Mouse (Mus musculus) hindbrain, embryonic 12.5 days (tissue): ENCODE measurements around the gene Tnfsf12. TPM values are rescaled to one million over a fixed set of nuclear protein-coding genes. Genes with fewer than 3 reads are reported as not detected.
"Not testable (repeated sequence)": the region's sequence is repeated elsewhere in the genome, so short reads cannot be mapped to it uniquely, and the experiment has no call there.

Experiments used
- ATAC-seq: fragments of 200-750 bp; cut with Nextera tagmentation; 2 replicates; pipeline ENCODE4 v1.8.0; 2017; ENCODE audit warnings: moderate TSS enrichment; ENCODE audit not compliant: low FRiP score
- H3K27ac ChIP-seq: fragments of 300-500 bp; sonication (generic); 2 replicates; pipeline ENCODE4 v1.5.1; 2016; ENCODE audit warnings: mild to moderate bottlenecking
- H3K27me3 ChIP-seq: fragments of 300-500 bp; sonication (generic); 2 replicates; pipeline ENCODE4 v1.6.1; 2016; ENCODE audit warnings: mild to moderate bottlenecking
- H3K36me3 ChIP-seq: fragments of 300-500 bp; sonication (generic); 2 replicates; pipeline ENCODE4 v1.6.1; 2016; ENCODE audit warnings: mild to moderate bottlenecking
- H3K4me1 ChIP-seq: fragments of 300-500 bp; sonication (generic); 2 replicates; pipeline ENCODE4 v1.6.1; 2016
- H3K4me2 ChIP-seq: fragments of 300-500 bp; sonication (generic); replicated peaks from 2 replicates; pipeline ENCODE4 v1.6.1; 2016; ENCODE audit warnings: mild to moderate bottlenecking
- H3K4me3 ChIP-seq: fragments of 300-500 bp; sonication (generic); 2 replicates; pipeline ENCODE4 v1.5.1; 2016; ENCODE audit warnings: mild to moderate bottlenecking
- H3K9ac ChIP-seq: fragments of 300-500 bp; sonication (generic); 2 replicates; pipeline ENCODE4 v1.6.1; 2016; ENCODE audit warnings: mild to moderate bottlenecking, moderate library complexity
- H3K9me3 ChIP-seq: fragments of 300-500 bp; sonication (generic); replicated peaks from 2 replicates; pipeline ENCODE4 v1.6.1; 2016; ENCODE audit warnings: mild to moderate bottlenecking
- WGBS: fragments of 180-500 bp; shearing (Covaris S2); methylation state at CpG from one replicate; pipeline ENCODE4 v1.1.7; 2016; 5-methylcytosine and 5-hydroxymethylcytosine counted together
- polyA plus RNA-seq: library from polyadenylated mRNA; unstranded; fragments of >200 nt; fragmentation: Nextera tagmentation; extraction: Ambion mirVana; gene quantifications from 2 replicates; pipeline ENCODE4 v1.2.1, GENCODE M21; 2016

The Tnfsf12 gene
- polyA plus RNA-seq, 1 experiment from 2014 or later: 3.1 TPM

DNA sequence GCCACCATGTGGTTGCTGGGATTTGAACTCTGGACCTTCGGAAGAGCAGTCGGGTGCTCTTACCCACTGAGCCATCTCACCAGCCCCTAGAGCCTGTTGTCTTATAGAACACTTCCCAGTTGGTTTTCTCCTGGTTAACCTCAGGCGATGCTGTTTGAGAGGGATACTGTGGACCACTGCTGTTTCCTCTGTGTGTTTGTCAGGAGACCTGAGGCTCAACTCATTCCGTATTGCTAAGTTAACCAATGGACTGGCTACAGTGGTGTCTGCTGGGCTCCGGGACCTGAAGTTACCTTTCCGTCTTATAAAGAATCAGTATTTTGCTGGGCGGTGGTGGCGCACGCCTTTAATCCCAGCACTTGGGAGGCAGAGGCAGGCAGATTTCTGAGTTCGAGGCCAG lies 7.2 kb upstream of the Tnfsf12 start:
- H3K4me1 ChIP-seq, H3K9me3 ChIP-seq, ATAC-seq, H3K4me2 ChIP-seq, H3K27ac ChIP-seq, H3K36me3 ChIP-seq, H3K27me3 ChIP-seq, H3K9ac ChIP-seq, H3K4me3 ChIP-seq: not testable (repeated sequence)
- WGBS: 91% methylated on average over 10 of the region's 10 CpGs

GRCm38 (mm10) chr11:69699595-69699994 lies 3.9 kb upstream of the Tnfsf12 start:
- no peak overlapping the region for H3K9ac ChIP-seq
- WGBS: 86% methylated on average over 1 of the region's 1 CpGs
- no peak overlapping the region for H3K4me2 ChIP-seq
- no peak overlapping the region for H3K4me3 ChIP-seq
- H3K4me1 ChIP-seq: peaks cover 13% of the 10 kb centered on the region
- H3K9me3 ChIP-seq: no peaks in the 10 kb centered on the region
- ATAC-seq: no peak
- peaks cover 2% of the 10 kb centered on the region; the same call in 1 of the 2 replicates for H3K27me3 ChIP-seq
- H3K27ac ChIP-seq: no peak overlapping the region
- no peaks in the 10 kb centered on the region for H3K36me3 ChIP-seq

DNA sequence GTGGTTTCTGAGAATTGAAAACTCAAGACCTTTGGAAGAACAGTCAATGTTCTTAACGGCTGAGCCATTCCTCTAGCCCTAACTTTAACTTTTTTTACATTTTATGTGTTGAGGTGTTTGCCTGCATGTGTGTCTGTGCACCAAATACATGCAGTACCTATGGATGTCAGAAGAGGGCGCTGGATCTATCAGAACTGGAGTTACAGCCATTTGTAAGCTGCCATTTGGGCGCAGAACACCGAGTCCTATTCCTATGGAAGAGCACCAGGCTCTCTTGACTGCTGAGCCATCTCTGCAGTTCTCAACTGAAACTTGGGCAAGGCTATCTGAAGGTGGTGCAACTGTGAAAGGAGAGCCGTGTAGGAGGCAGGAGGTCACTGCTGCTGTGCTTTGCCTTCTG lies 2.9 kb upstream of the Tnfsf12 start:
- no peak for ATAC-seq
- no peak overlapping the region for H3K27ac ChIP-seq
- no peaks in the 10 kb centered on the region for H3K36me3 ChIP-seq
- no peak overlapping the region for H3K9ac ChIP-seq
- H3K4me2 ChIP-seq: no peak overlapping the region
- H3K9me3 ChIP-seq: no peaks in the 10 kb centered on the region
- no peak overlapping the region for H3K4me3 ChIP-seq
- peaks cover 2% of the 10 kb centered on the region; the same call in 1 of the 2 replicates for H3K27me3 ChIP-seq
- peaks cover 13% of the 10 kb centered on the region for H3K4me1 ChIP-seq
- WGBS: 65% methylated on average over 5 of the region's 5 CpGs

GRCm38 (mm10) chr11:69697396-69697795 lies 1.7 kb upstream of the Tnfsf12 start:
- H3K9ac ChIP-seq: no peak overlapping the region
- H3K4me2 ChIP-seq: no peak overlapping the region
- H3K36me3 ChIP-seq: no peaks in the 10 kb centered on the region
- H3K9me3 ChIP-seq: no peaks in the 10 kb centered on the region
- H3K4me3 ChIP-seq: no peak overlapping the region
- H3K27me3 ChIP-seq: peaks cover 7% of the 10 kb centered on the region; the same call in 1 of the 2 replicates
- ATAC-seq: no peak
- no peak overlapping the region for H3K27ac ChIP-seq
- peaks cover 13% of the 10 kb centered on the region for H3K4me1 ChIP-seq
- WGBS: 88% methylated on average over 3 of the region's 3 CpGs

GRCm38 (mm10) chr11:69695046-69695360 lies 646 bp downstream of the Tnfsf12 start:
- H3K4me1 ChIP-seq: peaks cover 13% of the 10 kb centered on the region
- peak overlapping the region; percentile 49 for H3K4me3 ChIP-seq
- ATAC-seq: no peak
- no peaks in the 10 kb centered on the region for H3K9me3 ChIP-seq
- H3K27me3 ChIP-seq: peaks cover 7% of the 10 kb centered on the region; the same call in 1 of the 2 replicates
- H3K4me2 ChIP-seq: peak overlapping the region; percentile 96
- H3K9ac ChIP-seq: peak overlapping the region; percentile 81; the same call in 1 of the 2 replicates
- WGBS: 23% methylated on average over 6 of the region's 6 CpGs
- H3K27ac ChIP-seq: 0 out of 2 replicates have a peak overlapping the region, but pooled peaks have one; percentile 40
- H3K36me3 ChIP-seq: no peaks in the 10 kb centered on the region

- Histone ChIP-seq H3K9me3 (no peaks in the 10 kb centered on the region), H3K9ac (no peak overlapping the region), H3K4me1 (peaks cover 13% of the 10 kb centered on the region), H3K4me3 (no peak overlapping the region), H3K4me2 (no peak overlapping the region), H3K27ac (no peak overlapping the region), H3K36me3 (no peaks in the 10 kb centered on the region), H3K27me3 (peaks cover 7% of the 10 kb centered on the region; the same call in 1 of the 2 replicates)
- ATAC-seq: no peak
- WGBS: 63% methylated on average over 11 of the region's 11 CpGs
These were observed 2.2 kb downstream of the Tnfsf12 start for GRCm38 (mm10) chr11:69693421-69693965.

GRCm38 (mm10) chr11:69692863-69693262 lies 2.8 kb downstream of the Tnfsf12 start:
- Histone ChIP-seq H3K9me3 (no peaks in the 10 kb centered on the region), H3K4me1 (peaks cover 13% of the 10 kb centered on the region), H3K9ac (no peak overlapping the region), H3K27me3 (peaks cover 7% of the 10 kb centered on the region; the same call in 1 of the 2 replicates), H3K4me2 (no peak overlapping the region), H3K4me3 (no peak overlapping the region), H3K27ac (no peak overlapping the region), H3K36me3 (no peaks in the 10 kb centered on the region)
- no peak for ATAC-seq
- WGBS: 90% methylated on average over 5 of the region's 6 CpGs

GRCm38 (mm10) chr11:69692196-69692811 lies 3.3 kb downstream of the Tnfsf12 start:
- Histone ChIP-seq H3K9ac (no peak overlapping the region), H3K4me3 (no peak overlapping the region), H3K9me3 (no peaks in the 10 kb centered on the region), H3K27ac (no peak overlapping the region), H3K4me2 (no peak overlapping the region), H3K4me1 (peaks cover 13% of the 10 kb centered on the region), H3K36me3 (no peaks in the 10 kb centered on the region), H3K27me3 (peaks cover 7% of the 10 kb centered on the region; the same call in 1 of the 2 replicates)
- ATAC-seq: no peak
- WGBS: 81% methylated on average over 9 of the region's 9 CpGs

- Histone ChIP-seq H3K36me3 (no peaks in the 10 kb centered on the region), H3K9me3 (no peaks in the 10 kb centered on the region), H3K4me3 (no peak overlapping the region), H3K9ac (no peak overlapping the region; the same call in 1 of the 2 replicates), H3K4me2 (no peak overlapping the region), H3K4me1 (peaks cover 7% of the 10 kb centered on the region), H3K27me3 (peaks cover 7% of the 10 kb centered on the region; the same call in 1 of the 2 replicates), H3K27ac (no peak overlapping the region)
- 92% methylated on average over 1 of the region's 1 CpGs for WGBS
- ATAC-seq: no peak
These were observed 5.8 kb downstream of the Tnfsf12 start for GRCm38 (mm10) chr11:69689891-69690290.

- no peak overlapping the region for H3K9ac ChIP-seq
- no peak overlapping the region for H3K27ac ChIP-seq
- ATAC-seq: no peak
- H3K9me3 ChIP-seq: no peaks in the 10 kb centered on the region
- 63% methylated on average over 5 of the region's 5 CpGs for WGBS
- H3K36me3 ChIP-seq: no peaks in the 10 kb centered on the region
- H3K4me3 ChIP-seq: no peak overlapping the region
- peaks cover 4% of the 10 kb centered on the region for H3K27me3 ChIP-seq
- H3K4me2 ChIP-seq: no peak overlapping the region
- peaks cover 9% of the 10 kb centered on the region; the same call in 1 of the 2 replicates for H3K4me1 ChIP-seq
These were observed 8.6 kb downstream of the Tnfsf12 start for GRCm38 (mm10) chr11:69687061-69687460.

- ATAC-seq: no peak
- Histone ChIP-seq H3K4me1 (peaks cover 9% of the 10 kb centered on the region; the same call in 1 of the 2 replicates), H3K27me3 (peaks cover 4% of the 10 kb centered on the region), H3K27ac (no peak overlapping the region), H3K9me3 (no peaks in the 10 kb centered on the region), H3K4me3 (no peak overlapping the region), H3K9ac (no peak overlapping the region), H3K36me3 (no peaks in the 10 kb centered on the region), H3K4me2 (no peak overlapping the region)
- 18% methylated on average over 4 of the region's 4 CpGs for WGBS
These were observed 9.3 kb downstream of the Tnfsf12 start for GRCm38 (mm10) chr11:69686377-69686776.

DNA sequence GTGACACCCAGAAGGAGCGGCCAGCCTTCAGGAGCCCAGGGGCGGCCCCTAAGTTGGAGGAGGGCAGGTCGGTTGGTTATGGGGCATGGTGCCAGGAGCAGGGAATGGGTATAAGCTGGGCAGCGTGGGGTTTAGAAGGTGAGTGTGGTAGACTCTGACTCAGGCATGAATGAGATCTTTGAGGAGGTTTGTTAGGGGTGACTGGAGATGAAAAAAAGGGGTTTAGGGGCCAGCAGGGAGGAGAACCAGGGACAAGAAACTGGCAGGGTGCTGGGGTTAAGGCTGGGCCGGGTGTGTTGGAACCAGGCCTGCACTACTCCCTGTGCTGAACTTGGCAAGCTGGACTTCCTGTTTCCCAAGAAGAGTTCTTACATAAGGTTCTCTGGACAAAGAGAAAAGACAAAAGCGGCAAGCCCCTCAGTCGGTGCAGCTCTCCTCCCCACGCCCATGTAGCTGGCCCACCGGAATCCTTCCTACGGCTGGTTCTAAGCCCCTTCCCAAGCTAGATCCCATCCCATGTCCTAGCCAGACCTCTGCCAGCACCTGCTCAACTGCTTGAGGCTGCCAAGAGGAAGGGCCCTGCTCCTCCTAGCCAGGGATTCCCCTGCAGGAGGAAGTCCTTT lies 10.0 kb downstream of the Tnfsf12 start, which contains the start of gene Tnfsf13:
TSS of gene Tnfsf13 (minus strand) at position 259 of the 623 bp plus-strand sequence.
- Histone ChIP-seq H3K4me1 (peaks cover 16% of the 10 kb centered on the region), H3K27me3 (peaks cover 4% of the 10 kb centered on the region), H3K9ac (no peak within 1 kb of the TSS), H3K4me3 (no peak within 1 kb of the TSS), H3K4me2 (no peak within 1 kb of the TSS), H3K9me3 (no peaks in the 10 kb centered on the region), H3K36me3 (no peaks in the 10 kb centered on the region), H3K27ac (peak within 1 kb of the TSS; percentile 0)
- ATAC-seq: no peak
- 64% methylated on average over 10 of the region's 10 CpGs for WGBS
